Mouse (Mus musculus): ENCODE results near the gene Prm1. TPM values are rescaled to one million over a fixed set of nuclear protein-coding genes. Genes with fewer than 3 reads are reported as not detected.

The Prm1 gene
- total RNA-seq, 2 experiments from 2014 or later: not detected

GRCm38 (mm10) chr16:10784793-10785370 lies 20.8 kb downstream of the Prm1 start:
- peak; percentile 50 for ATAC-seq (replicated peaks; ENCODE audit: low FRiP score, low TSS enrichment, poor library complexity, severe bottlenecking)

- ATAC-seq (replicated peaks; ENCODE audit: low FRiP score, low TSS enrichment, poor library complexity, severe bottlenecking): no peak
Measured at GRCm38 (mm10) chr16:10783883-10784792, 21.5 kb downstream of the Prm1 start.

DNA sequence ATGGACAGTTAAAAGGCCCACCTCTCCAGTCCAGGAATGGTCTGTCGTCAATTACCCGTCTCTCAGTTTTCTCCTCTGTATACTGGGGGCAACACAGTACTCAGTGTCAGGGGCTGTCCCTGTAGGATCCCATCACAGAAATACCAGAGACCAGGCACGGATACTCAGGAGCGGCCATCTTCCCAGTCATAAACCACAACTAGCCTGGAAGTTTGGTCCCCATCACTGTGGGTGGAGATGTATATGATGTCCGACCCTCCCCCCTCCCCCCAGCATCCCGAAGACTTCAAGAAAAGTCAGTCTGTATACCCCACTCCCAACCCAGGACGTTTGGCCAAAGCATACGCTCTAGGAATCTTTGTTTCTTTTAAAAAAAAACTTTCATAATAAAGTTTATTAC lies 22.2 kb downstream of the Prm1 start:
- no peak for ATAC-seq (replicated peaks; ENCODE audit: low FRiP score, low TSS enrichment, poor library complexity, severe bottlenecking)

GRCm38 (mm10) chr16:10783152-10783434 lies 22.5 kb downstream of the Prm1 start:
- ATAC-seq (replicated peaks; ENCODE audit: low FRiP score, low TSS enrichment, poor library complexity, severe bottlenecking): no peak

GRCm38 (mm10) chr16:10782377-10783151 lies 23.1 kb downstream of the Prm1 start:
- ATAC-seq (replicated peaks; ENCODE audit: low FRiP score, low TSS enrichment, poor library complexity, severe bottlenecking): no peak

DNA sequence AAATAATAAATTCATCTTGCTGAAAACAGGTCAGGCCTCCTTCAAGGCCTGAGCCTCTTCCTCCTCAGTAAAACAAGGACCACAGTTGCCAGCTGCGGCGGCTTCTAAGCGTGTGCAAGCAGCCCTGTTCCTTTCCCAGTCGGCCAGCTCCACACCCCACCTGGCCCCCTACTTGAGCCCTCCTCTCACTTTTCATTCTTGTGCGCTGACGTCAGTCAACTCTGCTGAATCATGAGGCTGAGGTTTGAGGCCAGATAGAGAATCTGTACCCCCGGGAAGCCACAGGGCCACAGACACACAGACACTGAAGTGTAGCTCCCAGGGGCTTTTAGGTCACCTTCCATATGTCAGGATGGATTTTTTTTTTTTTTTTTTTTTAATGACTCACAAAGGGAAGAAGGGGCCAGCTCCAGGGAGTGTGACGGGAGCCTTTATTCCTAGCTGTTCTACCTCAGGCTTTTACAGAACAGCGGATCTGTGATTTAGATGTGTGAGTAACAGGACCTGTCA lies 23.7 kb downstream of the Prm1 start:
- ATAC-seq (replicated peaks; ENCODE audit: low FRiP score, low TSS enrichment, poor library complexity, severe bottlenecking): no peak

DNA sequence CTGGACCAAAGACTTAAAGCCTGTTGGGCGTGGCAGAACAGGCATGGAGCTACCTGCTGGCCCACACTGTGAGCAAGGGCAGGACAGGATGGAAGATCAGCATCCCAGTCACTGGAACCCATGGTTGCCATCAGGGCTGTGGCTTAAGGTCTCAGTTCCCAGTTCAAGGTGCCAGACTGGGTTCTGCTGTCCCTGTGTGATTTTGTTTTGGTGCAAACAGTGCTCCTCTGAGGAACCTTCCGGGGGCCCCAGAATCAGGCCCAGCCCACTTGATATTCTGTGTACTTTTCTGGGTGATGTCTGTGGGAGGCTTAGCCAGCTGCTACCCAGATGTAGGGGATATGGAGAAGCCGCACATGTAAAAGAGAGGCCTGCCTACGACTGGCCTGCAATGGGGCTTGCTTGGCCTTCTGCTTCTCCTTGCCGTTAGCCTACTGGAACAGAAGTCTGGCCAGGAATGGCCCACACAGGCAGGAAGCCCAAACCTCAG lies 25.0 kb downstream of the Prm1 start:
- ATAC-seq (replicated peaks; ENCODE audit: low FRiP score, low TSS enrichment, poor library complexity, severe bottlenecking): no peak

DNA sequence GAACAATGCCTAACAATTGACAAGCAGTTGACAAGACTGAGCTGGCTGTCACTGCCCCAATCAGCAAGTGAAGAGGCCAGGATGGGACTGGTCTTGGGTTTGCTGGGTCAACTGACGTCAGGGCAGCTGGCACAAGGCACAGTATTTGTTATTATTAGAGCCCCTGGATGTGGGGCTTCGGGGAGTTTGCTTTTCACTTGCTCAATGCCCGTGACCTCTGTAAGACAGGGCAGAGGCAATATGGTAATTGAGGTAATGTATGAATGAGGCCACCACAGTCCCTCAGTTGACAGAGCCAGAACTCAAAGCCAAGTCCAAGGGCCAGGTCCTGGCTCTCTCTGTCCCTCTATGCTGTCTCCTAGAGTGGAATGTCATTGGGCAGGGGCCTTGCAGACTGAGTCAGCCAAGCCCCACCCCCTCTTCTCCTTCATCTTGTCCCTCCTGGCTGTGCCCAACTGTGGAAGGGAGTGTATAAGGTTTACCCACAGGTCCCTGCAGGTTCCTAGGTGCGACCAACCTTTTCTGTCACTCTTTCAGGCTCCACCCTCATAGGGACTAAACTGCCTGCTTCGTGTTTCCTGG lies 28.0 kb downstream of the Prm1 start:
- ATAC-seq (replicated peaks; ENCODE audit: low FRiP score, low TSS enrichment, poor library complexity, severe bottlenecking): no peak

- ATAC-seq (replicated peaks; ENCODE audit: low FRiP score, low TSS enrichment, poor library complexity, severe bottlenecking): no peak
Measured at GRCm38 (mm10) chr16:10776322-10776721, 29.3 kb downstream of the Prm1 start.

GRCm38 (mm10) chr16:10774726-10775125 lies 30.9 kb downstream of the Prm1 start:
- ATAC-seq (replicated peaks; ENCODE audit: low FRiP score, low TSS enrichment, poor library complexity, severe bottlenecking): no peak

GRCm38 (mm10) chr16:10773543-10773942 lies 32.1 kb downstream of the Prm1 start:
- ATAC-seq (replicated peaks; ENCODE audit: low FRiP score, low TSS enrichment, poor library complexity, severe bottlenecking): no peak

DNA sequence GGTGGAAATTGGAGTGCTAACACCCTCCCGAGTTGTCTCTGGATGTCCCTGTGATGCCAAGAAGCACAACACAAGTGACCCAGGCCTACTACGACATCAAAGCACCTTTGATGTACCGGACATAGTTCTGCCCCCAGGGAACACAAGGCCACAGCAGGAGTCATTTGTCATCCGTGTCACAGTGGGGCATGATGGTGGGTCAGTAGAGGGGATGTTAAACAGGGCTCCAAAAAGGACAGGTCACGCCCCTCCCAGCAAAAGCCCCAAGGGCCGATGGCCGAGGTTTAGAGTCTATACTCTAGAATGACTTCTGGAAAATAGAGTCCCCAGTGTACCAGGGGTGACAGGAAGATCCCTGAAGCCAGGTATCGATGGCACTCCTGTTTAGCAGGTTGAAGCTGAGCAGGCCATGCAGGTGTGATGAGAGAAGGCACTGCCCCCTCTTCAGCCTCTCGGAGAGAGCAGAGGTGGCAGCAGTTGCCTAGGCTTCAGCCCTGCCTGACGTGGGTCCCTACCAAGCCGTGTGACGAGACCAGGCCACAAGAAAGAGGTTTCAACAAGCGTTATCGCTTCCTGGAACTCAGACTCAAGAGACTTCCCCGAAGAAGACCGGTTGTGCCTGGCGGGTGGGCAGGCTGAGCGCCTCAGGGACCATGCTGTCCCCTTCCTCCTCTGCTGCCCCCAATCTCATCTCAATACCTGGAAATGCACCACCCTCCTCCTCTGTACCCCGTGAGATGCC lies 33.7 kb downstream of the Prm1 start:
- ATAC-seq (replicated peaks; ENCODE audit: low FRiP score, low TSS enrichment, poor library complexity, severe bottlenecking): peak; percentile 48

GRCm38 (mm10) chr16:10770531-10771325 lies 34.9 kb downstream of the Prm1 start:
- ATAC-seq (replicated peaks; ENCODE audit: low FRiP score, low TSS enrichment, poor library complexity, severe bottlenecking): no peak

- ATAC-seq (replicated peaks; ENCODE audit: low FRiP score, low TSS enrichment, poor library complexity, severe bottlenecking): no peak
Measured at GRCm38 (mm10) chr16:10769661-10770060, 36.0 kb downstream of the Prm1 start.

- ATAC-seq (replicated peaks; ENCODE audit: low FRiP score, low TSS enrichment, poor library complexity, severe bottlenecking): no peak
Measured at GRCm38 (mm10) chr16:10768821-10769220, 36.8 kb downstream of the Prm1 start.

GRCm38 (mm10) chr16:10767158-10767557 lies 38.5 kb downstream of the Prm1 start:
- peak; percentile 76 for ATAC-seq (replicated peaks; ENCODE audit: low FRiP score, low TSS enrichment, poor library complexity, severe bottlenecking)

- ATAC-seq (replicated peaks; ENCODE audit: low FRiP score, low TSS enrichment, poor library complexity, severe bottlenecking): no peak
Measured at GRCm38 (mm10) chr16:10764323-10764722, 41.3 kb downstream of the Prm1 start.

DNA sequence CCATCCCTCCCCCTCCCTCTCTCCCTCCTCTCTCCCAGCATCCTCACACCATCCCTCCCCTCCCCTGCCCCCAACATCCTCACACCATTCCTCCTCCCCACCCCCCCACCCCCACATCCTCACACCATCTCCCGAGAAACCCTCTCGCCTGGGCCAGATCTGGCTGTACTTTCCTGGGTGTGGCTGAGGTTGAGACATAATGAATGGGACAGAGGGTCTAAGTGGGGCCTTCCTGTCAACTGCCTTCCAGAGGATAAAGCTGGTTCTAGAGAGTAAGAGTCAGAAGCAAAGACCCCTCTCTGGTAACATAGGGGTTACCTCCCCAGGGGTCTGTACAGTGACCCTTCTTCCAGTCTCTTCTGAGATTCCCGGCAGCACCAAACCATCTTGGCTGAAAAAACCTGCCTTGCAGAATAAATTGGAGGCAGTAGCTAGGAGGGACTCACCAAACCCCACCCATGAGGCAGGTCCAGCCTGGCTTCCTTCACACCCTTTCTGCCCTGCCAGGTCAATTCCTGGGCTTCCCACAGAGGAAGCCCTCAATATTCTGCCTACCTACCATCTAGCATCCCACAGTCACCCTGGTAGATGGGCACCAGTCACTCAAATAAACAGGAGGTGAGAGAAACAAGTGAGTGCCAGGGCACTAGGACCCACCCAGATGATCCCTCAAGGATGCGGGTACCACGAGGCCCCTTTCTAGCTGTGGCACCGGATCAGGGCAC lies 41.9 kb downstream of the Prm1 start:
- ATAC-seq (replicated peaks; ENCODE audit: low FRiP score, low TSS enrichment, poor library complexity, severe bottlenecking): no peak
